Mouse (Mus musculus): ENCODE measurements at regions not wholly inside any gene's neighbourhood (a gene's known extent, or its start where the extent isn't known, plus 50 kb on each side); places are given as distances from the start of the nearest gene placed in this dataset.

DNA sequence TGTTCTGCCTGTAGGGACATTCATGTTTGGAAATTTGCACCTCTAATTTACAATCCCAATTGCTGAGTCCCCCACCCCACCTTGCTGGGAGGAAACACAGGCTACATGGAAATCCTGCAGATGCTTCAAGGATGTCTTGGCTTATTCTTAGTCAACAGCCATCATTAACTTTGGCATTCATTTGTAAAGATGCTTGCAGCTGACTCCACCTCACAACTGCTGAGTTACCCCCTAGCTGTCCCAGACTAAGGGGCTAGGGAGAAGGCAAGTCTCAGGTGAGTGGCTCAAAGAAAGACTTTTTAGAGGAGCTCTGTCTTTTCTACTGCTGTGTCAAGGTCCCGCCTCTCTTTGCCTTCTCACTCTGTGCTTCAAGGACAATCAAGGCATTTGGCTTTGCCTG lies 160.7 kb upstream of the Arrdc4 start:
- Histone ChIP-seq H3K4me3 (replicated peaks; ENCODE audit: low read length) (no peak overlapping the region), H3K9me3 (ENCODE audit: low read length) (peaks cover 4% of the 10 kb centered on the region; the same call in 1 of the 2 replicates), H3K27me3 (ENCODE audit: insufficient read depth, low read length) (no peaks in the 10 kb centered on the region), H3K4me1 (replicated peaks; ENCODE audit: low read depth, low read length) (peaks cover 28% of the 10 kb centered on the region), H3K36me3 (ENCODE audit: insufficient read depth, low read length) (no peaks in the 10 kb centered on the region)
- peak; percentile 62; the same call in 1 of the 2 replicates for TF ChIP-seq NANOG (IDR thresholded peaks at IDR 0.05; ENCODE audit: borderline replicate concordance, low read length)
- no peak for TF ChIP-seq CTCF (conservative IDR thresholded peaks at IDR 0.05; ENCODE audit: low read length)
- no peak for TF ChIP-seq POU5F1 (IDR thresholded peaks at IDR 0.05; ENCODE audit: borderline replicate concordance, low read length)

DNA sequence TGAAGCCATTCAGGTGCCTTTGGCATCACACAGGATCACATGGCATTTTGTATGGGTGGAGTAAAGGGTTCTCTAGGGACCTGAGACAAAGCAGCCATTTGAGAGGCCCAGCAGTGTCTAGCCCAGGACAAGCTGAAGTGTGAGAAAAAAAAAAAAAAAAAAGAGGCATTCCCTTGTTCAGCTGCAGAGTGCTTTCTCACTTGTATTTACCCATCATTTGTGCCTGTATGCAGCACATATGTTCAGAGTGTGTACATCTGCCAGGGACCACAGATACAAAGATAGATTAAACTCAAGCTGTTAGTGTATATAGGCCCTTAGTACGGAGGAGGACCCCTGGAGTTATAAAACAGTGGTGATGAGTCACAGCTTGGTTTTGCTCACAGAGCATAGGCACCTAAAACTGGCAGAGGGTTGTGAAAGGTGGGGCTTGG lies 159.4 kb upstream of the Arrdc4 start:
- peaks cover 4% of the 10 kb centered on the region; the same call in 1 of the 2 replicates for H3K9me3 ChIP-seq (ENCODE audit: low read length)
- H3K27me3 ChIP-seq (ENCODE audit: insufficient read depth, low read length) = no peaks in the 10 kb centered on the region
- TF ChIP-seq NANOG (IDR thresholded peaks at IDR 0.05; ENCODE audit: borderline replicate concordance, low read length) = no peak
- no peak for TF ChIP-seq CTCF (conservative IDR thresholded peaks at IDR 0.05; ENCODE audit: low read length)
- no peak for TF ChIP-seq POU5F1 (IDR thresholded peaks at IDR 0.05; ENCODE audit: borderline replicate concordance, low read length)
- H3K36me3 ChIP-seq (ENCODE audit: insufficient read depth, low read length) = no peaks in the 10 kb centered on the region
- H3K4me3 ChIP-seq (replicated peaks; ENCODE audit: low read length) = no peak overlapping the region
- H3K4me1 ChIP-seq (replicated peaks; ENCODE audit: low read depth, low read length) = peaks cover 28% of the 10 kb centered on the region

DNA sequence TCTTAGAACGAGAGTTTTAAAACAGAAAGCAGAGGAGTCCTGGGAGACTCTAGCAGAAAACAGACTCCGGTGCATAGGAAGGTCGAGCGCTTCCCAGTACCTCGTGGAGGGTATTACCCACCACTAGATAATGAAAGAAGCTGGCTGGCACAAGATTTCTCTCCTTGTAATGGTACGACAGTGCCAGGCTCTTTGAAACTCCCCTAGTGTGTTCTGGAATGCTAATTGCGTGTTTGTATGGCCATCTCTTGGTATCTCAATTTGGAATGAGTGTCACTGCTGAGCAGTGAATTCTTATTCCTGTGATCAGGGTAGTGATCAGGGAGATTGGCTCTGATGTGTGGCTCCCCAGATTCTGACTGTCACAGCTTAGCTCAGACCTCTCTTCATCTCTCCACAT lies 158.8 kb upstream of the Arrdc4 start:
- H3K4me1 ChIP-seq (replicated peaks; ENCODE audit: low read depth, low read length) = peaks cover 28% of the 10 kb centered on the region
- H3K9me3 ChIP-seq (ENCODE audit: low read length) = peaks cover 4% of the 10 kb centered on the region; the same call in 1 of the 2 replicates
- H3K4me3 ChIP-seq (replicated peaks; ENCODE audit: low read length) = no peak overlapping the region
- TF ChIP-seq POU5F1 (IDR thresholded peaks at IDR 0.05; ENCODE audit: borderline replicate concordance, low read length) (no peak), CTCF (conservative IDR thresholded peaks at IDR 0.05; ENCODE audit: low read length) (no peak), NANOG (IDR thresholded peaks at IDR 0.05; ENCODE audit: borderline replicate concordance, low read length) (no peak)
- H3K36me3 ChIP-seq (ENCODE audit: insufficient read depth, low read length) = no peaks in the 10 kb centered on the region
- H3K27me3 ChIP-seq (ENCODE audit: insufficient read depth, low read length) = no peaks in the 10 kb centered on the region

DNA sequence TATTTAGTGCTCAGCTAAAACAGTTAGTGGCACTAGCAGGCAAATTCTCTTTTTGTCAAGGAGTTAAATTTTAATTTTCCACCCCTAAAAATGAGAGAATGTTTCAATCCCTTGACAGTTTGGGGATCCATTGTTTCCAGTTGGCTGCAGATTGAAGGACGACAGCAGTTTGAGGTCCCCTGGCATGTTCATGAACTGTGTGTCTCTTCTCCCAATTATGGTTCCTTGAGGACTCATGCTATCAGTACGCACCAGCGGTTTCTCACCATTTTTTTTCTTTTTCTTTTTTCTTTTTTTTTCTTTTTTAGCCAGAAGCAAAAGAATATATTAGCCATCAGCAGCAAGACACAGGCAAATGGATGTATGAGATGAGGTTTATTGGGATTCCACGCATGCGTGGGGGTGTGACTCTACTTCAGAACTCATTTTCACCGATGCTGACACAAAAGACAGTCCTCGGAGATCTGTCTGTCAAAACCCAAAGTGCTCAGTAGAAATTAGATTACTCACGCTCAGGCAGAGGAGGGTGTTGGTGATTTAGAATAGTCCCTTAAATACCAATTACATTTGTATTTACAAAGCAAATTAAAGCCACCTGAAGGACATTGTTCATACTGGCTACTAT lies 157.8 kb upstream of the Arrdc4 start:
- Histone ChIP-seq H3K4me3 (replicated peaks; ENCODE audit: low read length) (no peak overlapping the region), H3K9me3 (ENCODE audit: low read length) (peaks cover 4% of the 10 kb centered on the region; the same call in 1 of the 2 replicates), H3K27me3 (ENCODE audit: insufficient read depth, low read length) (no peaks in the 10 kb centered on the region), H3K36me3 (ENCODE audit: insufficient read depth, low read length) (no peaks in the 10 kb centered on the region), H3K4me1 (replicated peaks; ENCODE audit: low read depth, low read length) (peaks cover 28% of the 10 kb centered on the region)
- TF ChIP-seq CTCF (conservative IDR thresholded peaks at IDR 0.05; ENCODE audit: low read length) (no peak), POU5F1 (IDR thresholded peaks at IDR 0.05; ENCODE audit: borderline replicate concordance, low read length) (no peak), NANOG (IDR thresholded peaks at IDR 0.05; ENCODE audit: borderline replicate concordance, low read length) (no peak)

DNA sequence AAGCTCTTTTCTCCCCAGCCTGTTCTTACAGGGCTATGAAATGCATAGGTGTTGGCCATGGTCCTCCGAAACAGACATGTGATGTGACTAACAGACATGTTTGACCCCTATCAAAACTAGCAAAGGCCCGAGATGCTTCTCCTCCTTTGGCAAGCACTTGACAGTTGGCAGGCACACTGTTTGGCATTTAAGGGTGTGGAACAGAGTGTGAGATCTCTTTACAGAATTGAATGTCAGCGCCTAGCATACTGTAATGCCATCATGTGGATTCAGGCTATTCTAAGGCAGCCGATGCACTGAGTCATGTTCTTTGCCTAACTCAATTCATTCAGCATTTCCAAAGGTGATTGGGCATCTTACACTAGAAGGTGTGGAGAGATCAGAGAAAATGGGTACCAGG lies 156.8 kb upstream of the Arrdc4 start:
- Histone ChIP-seq H3K27me3 (ENCODE audit: insufficient read depth, low read length) (no peaks in the 10 kb centered on the region), H3K4me1 (replicated peaks; ENCODE audit: low read depth, low read length) (peaks cover 28% of the 10 kb centered on the region), H3K4me3 (replicated peaks; ENCODE audit: low read length) (no peak overlapping the region), H3K9me3 (ENCODE audit: low read length) (no peaks in the 10 kb centered on the region), H3K36me3 (ENCODE audit: insufficient read depth, low read length) (no peaks in the 10 kb centered on the region)
- TF ChIP-seq POU5F1 (IDR thresholded peaks at IDR 0.05; ENCODE audit: borderline replicate concordance, low read length) (no peak), NANOG (IDR thresholded peaks at IDR 0.05; ENCODE audit: borderline replicate concordance, low read length) (no peak), CTCF (conservative IDR thresholded peaks at IDR 0.05; ENCODE audit: low read length) (no peak)

DNA sequence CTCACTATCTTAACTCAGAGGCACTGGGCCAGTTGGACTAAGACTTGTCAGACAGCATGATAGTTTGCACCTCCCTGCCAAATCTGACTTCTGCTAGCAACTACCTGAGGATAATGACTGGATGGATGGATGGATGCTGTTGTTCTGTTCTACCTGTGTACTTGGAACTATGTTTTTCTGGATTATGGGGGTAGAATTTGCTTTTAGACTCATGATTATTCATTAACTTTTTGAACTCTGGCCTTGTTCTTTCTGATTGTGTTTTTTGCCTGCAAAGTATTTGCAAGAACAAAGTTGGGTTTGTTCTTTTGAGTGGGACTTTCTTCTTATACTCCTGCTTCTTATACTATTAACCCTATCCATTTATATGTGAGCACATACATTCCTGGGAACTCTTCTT lies 137.1 kb upstream of the Arrdc4 start:
- H3K4me1 ChIP-seq (replicated peaks; ENCODE audit: low read depth, low read length) = no peaks in the 10 kb centered on the region
- no peak for TF ChIP-seq POU5F1 (IDR thresholded peaks at IDR 0.05; ENCODE audit: borderline replicate concordance, low read length)
- TF ChIP-seq NANOG (IDR thresholded peaks at IDR 0.05; ENCODE audit: borderline replicate concordance, low read length) = no peak
- TF ChIP-seq CTCF (conservative IDR thresholded peaks at IDR 0.05; ENCODE audit: low read length) = no peak
- H3K4me3 ChIP-seq (replicated peaks; ENCODE audit: low read length) = no peak overlapping the region
- no peaks in the 10 kb centered on the region for H3K27me3 ChIP-seq (ENCODE audit: insufficient read depth, low read length)
- no peaks in the 10 kb centered on the region for H3K36me3 ChIP-seq (ENCODE audit: insufficient read depth, low read length)
- H3K9me3 ChIP-seq (ENCODE audit: low read length) = no peaks in the 10 kb centered on the region

DNA sequence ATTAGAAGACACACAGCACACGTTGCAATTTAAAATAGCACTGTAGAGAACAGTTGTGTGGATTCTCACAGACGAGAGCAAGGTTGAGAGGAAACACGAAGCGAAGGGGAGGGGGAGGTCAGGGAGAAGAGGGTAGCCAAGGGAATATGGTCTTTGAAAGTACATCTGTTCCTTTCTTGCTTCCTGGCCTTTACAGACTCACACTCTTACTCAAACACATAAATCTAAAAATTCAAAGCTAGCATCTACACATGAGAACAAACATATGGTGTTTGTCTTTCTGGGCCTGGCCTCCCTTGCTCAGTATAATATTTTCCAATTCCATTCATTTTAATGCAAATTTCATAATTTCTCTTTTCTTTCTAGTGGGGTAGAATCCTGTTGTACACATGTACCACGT lies 124.0 kb upstream of the Arrdc4 start:
- H3K36me3 ChIP-seq (ENCODE audit: insufficient read depth, low read length) = no peaks in the 10 kb centered on the region
- TF ChIP-seq NANOG (IDR thresholded peaks at IDR 0.05; ENCODE audit: borderline replicate concordance, low read length) (no peak), POU5F1 (IDR thresholded peaks at IDR 0.05; ENCODE audit: borderline replicate concordance, low read length) (no peak), CTCF (conservative IDR thresholded peaks at IDR 0.05; ENCODE audit: low read length) (no peak)
- H3K4me3 ChIP-seq (replicated peaks; ENCODE audit: low read length) = no peak overlapping the region
- no peaks in the 10 kb centered on the region for H3K4me1 ChIP-seq (replicated peaks; ENCODE audit: low read depth, low read length)
- H3K9me3 ChIP-seq (ENCODE audit: low read length) = no peaks in the 10 kb centered on the region
- H3K27me3 ChIP-seq (ENCODE audit: insufficient read depth, low read length) = no peaks in the 10 kb centered on the region

DNA sequence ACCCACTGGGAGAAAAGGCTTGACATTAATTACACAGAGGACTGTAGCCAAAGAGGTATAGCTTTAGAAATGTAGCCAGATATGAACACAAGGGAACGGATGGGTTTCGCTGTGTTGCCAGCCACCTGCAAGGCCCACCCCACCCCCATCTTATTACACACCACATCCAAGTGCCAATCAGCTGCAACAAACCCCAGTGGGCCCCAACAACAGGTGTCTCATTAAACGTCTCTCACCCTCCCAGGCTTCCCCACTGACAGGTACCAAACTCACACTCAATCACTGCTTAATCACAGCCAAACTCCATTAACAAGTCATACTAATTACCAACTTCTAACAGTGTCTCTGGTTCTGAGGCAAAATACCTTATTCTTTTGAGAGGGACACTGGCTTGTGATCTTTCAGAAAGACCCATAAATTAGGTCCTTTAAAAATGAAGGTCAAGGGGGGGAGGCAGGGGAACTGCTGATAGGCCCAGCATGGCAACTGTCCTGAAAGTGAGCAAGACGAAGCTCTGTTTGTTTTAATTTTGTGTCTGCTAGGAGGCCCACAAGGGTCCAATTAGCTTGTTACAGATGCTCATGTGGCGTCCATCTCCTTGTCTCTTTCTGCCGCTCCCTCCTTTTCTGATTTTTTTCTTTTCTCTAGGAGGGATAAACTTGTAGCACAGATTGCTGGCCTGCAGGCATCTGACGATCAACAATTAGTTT lies 115.4 kb upstream of the Arrdc4 start:
- H3K4me1 ChIP-seq (replicated peaks; ENCODE audit: low read depth, low read length) = no peaks in the 10 kb centered on the region
- no peak for TF ChIP-seq POU5F1 (IDR thresholded peaks at IDR 0.05; ENCODE audit: borderline replicate concordance, low read length)
- TF ChIP-seq CTCF (conservative IDR thresholded peaks at IDR 0.05; ENCODE audit: low read length) = no peak
- no peak for TF ChIP-seq NANOG (IDR thresholded peaks at IDR 0.05; ENCODE audit: borderline replicate concordance, low read length)
- H3K36me3 ChIP-seq (ENCODE audit: insufficient read depth, low read length) = no peaks in the 10 kb centered on the region
- no peaks in the 10 kb centered on the region for H3K27me3 ChIP-seq (ENCODE audit: insufficient read depth, low read length)
- no peak overlapping the region for H3K4me3 ChIP-seq (replicated peaks; ENCODE audit: low read length)
- no peaks in the 10 kb centered on the region for H3K9me3 ChIP-seq (ENCODE audit: low read length)
